Mouse (Mus musculus) Muller cell, postnatal 12 days (primary cell): ENCODE results near the gene Ripk1.
"Not testable (repeated sequence)": the region's sequence is repeated elsewhere in the genome, so short reads cannot be mapped to it uniquely, and the experiment has no call there.

Experiments
- DNase-seq: peaks from one replicate; pipeline ENCODE4 v3.0.0-alpha.2; 2015; ENCODE audit errors: inconsistent ontology term

Ripk1 gene

GRCm38 (mm10) chr13:34037172-34038055 lies 35.3 kb downstream of the Ripk1 start, which contains the start of gene Bphl:
Gene Bphl (plus strand): TSS chr13:34037597.
- peak; percentile 95 for DNase-seq

- peak; percentile 24 for DNase-seq
Measured at GRCm38 (mm10) chr13:34038056-34038432, 35.9 kb downstream of the Ripk1 start.

- DNase-seq, result no peak
Measured at GRCm38 (mm10) chr13:34038901-34039341, 36.8 kb downstream of the Ripk1 start.

DNA sequence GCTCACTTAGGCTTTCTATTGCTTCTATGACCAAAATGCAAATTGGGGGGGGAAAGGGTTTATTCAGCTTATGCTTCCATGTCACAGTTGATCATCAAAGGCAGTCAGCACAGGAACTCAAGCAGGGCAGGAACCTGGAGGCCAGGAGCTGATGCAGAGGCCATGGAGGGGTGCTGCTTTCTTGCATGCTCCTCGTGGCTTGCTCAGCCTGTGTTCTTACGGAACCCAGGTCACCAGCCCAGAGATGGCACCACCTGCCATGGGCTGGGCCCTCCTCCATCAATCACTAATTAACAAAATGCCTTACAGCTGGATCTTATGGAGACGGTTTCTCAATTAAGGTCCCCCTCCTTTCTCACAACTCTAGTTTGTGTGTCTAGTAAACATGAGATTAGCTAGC lies 37.9 kb downstream of the Ripk1 start:
- no peak for DNase-seq

DNA sequence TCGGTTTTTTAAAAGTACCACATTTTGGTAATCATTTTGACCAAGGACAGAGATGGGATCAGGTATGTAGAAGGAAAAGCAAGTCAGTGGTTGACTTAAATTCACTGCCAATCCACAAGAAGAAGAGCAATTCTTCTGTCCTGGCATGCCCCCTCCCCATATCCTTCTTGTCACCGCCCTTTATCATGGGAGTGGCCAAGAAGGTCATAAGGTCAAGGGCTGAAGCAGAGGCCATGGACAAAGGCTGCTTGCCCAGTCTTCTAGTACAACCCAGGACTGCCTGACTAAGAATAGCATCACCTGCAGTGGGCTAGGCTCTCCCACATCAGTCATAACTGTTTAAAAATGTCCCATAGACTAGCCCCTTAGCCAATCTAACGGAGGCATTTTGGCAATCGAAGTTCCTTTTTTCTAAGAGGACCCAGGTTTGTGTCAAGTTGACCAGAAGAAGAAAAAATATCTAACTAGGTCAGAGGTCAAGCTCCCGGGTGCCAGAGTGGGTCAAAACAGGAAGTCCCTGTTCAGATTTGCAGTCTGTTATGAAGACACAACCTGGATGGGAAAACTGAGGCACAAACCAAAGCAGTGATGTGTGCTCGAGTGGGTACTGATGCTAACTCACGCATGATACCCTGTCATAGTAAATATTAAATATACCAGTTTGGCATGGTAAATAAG lies 41.7 kb downstream of the Ripk1 start:
- no peak for DNase-seq

DNA sequence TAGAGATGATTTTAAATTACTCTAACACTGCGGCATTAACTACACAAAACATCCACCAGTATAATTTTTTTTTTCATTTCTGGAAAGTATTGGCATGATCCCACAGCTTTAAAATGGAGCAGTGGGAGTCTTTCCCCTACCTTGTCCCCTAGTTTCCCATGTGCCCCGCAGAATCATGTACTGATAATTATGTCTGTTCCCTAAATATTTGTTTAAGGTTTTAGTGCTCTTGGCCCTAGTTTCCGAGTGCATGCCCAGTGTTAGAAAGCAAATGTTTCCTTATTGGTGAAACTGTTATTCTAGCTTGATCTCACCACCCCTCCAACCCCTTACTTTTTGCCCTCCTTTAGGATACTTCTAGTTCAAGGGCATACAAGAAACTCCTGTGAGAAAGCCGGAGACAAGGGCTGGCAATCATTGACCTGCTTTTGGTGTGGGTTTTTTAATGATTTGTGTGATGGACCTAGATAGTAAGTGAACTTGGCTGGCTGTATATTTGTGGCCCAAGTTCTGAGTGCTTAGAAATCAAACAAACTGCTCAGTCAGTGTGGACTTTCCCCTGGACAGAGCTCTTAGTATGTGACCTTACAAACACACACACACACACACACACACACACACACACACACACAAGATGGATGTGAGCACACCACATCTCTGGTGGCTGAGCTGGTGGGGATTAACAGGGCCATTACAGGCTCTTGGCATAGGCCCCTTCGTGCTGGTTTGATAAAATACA lies 43.5 kb downstream of the Ripk1 start:
- DNase-seq, result no peak

DNA sequence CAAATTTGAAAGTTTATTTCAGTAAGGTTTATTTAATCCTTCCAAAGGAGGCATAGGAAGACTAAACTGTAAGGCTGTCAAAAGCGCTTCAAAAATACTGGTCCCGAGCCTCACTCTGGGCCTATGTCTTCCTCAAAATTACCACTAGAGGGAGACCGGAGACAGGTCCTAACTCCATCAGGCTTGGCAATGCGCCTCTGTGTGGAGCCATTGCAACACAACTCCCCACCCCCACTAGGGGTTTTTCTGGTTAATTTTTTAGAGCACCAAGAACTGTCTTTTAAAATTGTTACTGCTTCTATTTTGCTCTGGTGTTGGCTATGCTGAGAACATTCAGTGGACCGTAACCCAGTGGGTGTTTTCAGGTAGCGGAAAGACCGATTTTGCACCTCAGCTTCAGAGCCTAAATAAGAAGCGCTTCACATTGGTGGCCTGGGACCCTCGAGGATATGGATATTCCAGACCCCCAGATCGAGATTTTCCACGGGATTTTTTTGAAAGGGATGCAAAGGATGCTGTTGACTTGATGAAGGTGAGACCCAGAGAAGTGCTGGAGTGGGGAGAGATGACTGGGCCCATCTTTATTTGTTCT lies 44.4 kb downstream of the Ripk1 start:
- DNase-seq, result peak; percentile 62

GRCm38 (mm10) chr13:34047526-34047925 lies 45.4 kb downstream of the Ripk1 start:
- no peak for DNase-seq

DNA sequence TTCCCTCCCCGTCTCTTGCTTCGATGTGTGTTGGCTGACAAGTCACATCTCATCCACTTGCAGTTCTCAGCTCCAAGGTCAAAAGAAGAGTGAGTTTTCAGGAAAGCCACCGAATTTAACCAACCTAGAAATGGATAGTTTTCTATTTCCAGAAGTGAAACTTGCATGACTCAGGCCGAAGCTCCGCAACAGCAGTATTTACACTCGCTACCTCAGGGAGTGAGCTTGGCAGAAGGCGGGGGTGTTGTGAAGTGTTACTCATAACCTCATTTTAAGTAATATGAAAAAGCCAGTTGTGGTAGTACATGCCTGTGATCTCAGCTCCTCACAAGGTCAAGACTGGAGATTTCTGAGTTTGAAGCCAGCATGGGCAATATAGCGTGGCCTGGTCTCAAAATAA lies 48.3 kb downstream of the Ripk1 start:
- DNase-seq, result no peak

- no peak for DNase-seq
Measured at GRCm38 (mm10) chr13:34051692-34052091, 49.5 kb downstream of the Ripk1 start.

- no peak for DNase-seq
Measured at GRCm38 (mm10) chr13:34053673-34054282, 51.6 kb downstream of the Ripk1 start.

DNA sequence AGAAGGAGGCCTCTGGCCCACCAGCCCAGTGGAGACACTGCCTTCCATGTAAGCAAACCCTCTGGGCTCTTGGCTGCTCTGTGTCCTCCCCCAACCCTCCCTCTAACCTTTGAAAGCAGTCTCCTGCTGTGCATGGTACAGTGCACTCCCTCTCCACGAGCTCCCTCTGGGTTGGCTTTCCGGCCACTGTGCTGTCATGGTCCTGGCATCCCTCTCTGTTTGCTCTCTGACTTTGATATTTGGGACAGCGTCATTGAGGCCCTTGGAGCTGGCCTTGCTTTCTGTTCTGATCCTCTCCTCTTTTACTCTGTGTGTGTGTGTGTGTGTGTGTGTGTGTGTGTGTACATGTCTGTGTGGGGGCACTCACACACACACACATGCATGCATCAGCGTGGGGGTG lies 52.2 kb downstream of the Ripk1 start:
- no peak for DNase-seq

GRCm38 (mm10) chr13:34054983-34055382 lies 52.8 kb downstream of the Ripk1 start:
- no peak for DNase-seq

- no peak for DNase-seq
Measured at GRCm38 (mm10) chr13:34057252-34057651, 55.1 kb downstream of the Ripk1 start.

GRCm38 (mm10) chr13:34060061-34060460 lies 57.9 kb downstream of the Ripk1 start:
- no peak for DNase-seq

- DNase-seq, result no peak
Measured at GRCm38 (mm10) chr13:34062466-34062865, 60.3 kb downstream of the Ripk1 start.

DNA sequence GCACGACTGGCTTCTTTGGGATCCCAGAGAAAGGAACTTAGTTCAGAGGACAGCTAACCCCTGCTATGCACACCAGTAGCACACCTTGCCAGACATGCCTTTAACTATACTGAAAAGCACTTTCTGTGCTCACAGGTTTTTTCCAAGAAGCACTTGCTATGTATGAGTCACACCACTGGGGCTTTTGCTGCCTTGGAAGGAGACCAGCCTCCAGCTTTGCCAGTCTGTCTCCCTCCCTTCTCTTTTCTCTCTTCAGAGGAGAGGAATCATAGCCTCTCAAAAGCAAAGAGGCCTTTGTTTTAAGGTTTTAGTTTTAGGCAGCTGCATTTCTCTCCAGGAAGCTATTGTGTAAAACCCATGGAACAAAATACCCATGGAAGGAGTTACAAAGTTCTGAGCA lies 64.2 kb downstream of the Ripk1 start:
- DNase-seq, result peak; percentile 72

DNA sequence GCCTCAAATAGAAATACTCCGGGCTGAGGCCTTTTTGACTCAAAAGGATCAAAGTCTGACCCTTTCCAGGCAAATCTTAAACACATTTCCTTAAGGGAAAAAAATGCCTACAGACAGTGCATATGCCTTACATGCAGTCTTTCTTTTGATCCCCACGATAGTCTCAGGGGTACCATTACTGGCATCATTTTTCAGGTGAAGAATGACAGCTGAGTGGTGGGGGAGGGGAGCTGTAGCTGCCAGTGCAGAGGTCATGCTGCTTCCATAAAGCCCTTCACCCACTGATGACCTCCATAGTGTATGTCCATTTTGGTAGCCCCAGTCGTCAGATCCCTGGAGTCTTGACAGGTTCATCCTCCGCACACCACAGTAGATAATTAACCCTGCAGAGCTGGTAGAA lies 68.1 kb downstream of the Ripk1 start:
- DNase-seq, result no peak

DNA sequence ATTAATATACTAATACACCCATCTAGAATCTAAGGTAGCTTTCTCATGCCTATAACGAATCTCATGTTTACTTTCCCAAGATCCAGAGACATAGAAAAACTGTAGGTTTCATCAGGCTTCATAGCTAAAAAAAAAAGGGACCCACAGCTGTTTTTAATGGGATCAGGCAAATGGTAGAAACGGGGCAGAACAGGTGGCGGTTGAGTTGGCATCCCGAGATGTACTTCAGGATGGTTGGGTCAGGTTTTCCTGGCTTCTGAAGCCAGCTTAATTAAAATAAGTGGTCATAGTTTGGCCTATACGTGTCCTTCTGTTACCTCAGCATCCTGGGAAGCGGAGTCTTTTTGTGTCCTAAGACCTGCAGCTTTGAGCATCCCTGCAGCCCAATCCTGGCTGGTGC lies 69.7 kb downstream of the Ripk1 start:
- DNase-seq, result no peak

DNA sequence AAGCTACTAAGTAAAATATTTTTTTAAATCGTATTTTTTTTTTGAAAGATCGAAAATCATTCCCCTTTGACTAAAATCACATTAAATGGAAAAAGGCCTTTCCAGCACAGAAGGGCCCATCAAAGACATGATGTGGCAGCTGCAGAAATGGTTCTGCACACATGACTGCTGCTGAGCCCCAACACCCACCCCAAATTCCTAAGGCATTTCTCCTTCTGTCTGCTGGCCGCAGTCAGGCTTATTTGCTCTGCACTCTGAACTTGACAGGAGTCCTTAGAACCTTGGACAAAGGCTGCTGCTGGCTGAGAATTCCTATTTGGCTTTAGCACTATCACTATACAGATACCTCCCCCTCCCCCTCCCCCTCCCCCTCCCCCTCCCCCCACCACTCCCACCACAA lies 70.7 kb downstream of the Ripk1 start:
- peak; percentile 69 for DNase-seq

GRCm38 (mm10) chr13:34074441-34074840 lies 72.3 kb downstream of the Ripk1 start:
- not testable (repeated sequence) for DNase-seq
